Mouse (Mus musculus) MEL (cell line): ENCODE data around the gene Tbc1d7.

ENCODE experiments used
- CTCF ChIP-seq, 3 experiments: IDR thresholded peaks in 2 of 3; conservative IDR thresholded peaks in 1 of 3; 2 replicates each; pipeline ENCODE4 v1.5.1; 2011 to 2012; ENCODE audit warnings: low read length in 3 of 3, low read depth in 2 of 3, mild to moderate bottlenecking in 2 of 3, improper control_type of control experiment in 1 of 3, inconsistent platforms in 1 of 3, mixed read lengths in 1 of 3, moderate library complexity in 1 of 3; ENCODE audit not compliant: control insufficient read depth in 1 of 3, insufficient read depth in 1 of 3, poor library complexity in 1 of 3, severe bottlenecking in 1 of 3
- E2F4 ChIP-seq: IDR thresholded peaks from 2 replicates; pipeline ENCODE4 v1.6.1; 2011; ENCODE audit warnings: low read depth, low read length, improper control_type of control experiment, borderline replicate concordance
- EP300 ChIP-seq, 2 experiments: IDR thresholded peaks; 2 replicates each; pipeline ENCODE4 v1.6.1; 2011; ENCODE audit warnings: improper control_type of control experiment in 2 of 2, low read length in 2 of 2, low read depth in 1 of 2, mild to moderate bottlenecking in 1 of 2
- ETS1 ChIP-seq: IDR thresholded peaks from 2 replicates; pipeline ENCODE4 v1.6.1; 2012; ENCODE audit warnings: low read depth, mild to moderate bottlenecking, inconsistent platforms, low read length, improper control_type of control experiment, moderate library complexity
- GATA1 ChIP-seq: IDR thresholded peaks from 2 replicates; pipeline ENCODE4 v1.6.1; 2011; ENCODE audit warnings: low read depth, low read length, improper control_type of control experiment
- JUND ChIP-seq: IDR thresholded peaks from 2 replicates; pipeline ENCODE4 v1.6.1; 2011; ENCODE audit warnings: low read depth, mild to moderate bottlenecking, improper control_type of control experiment, low read length
- POLR2A ChIP-seq, 2 experiments: IDR thresholded peaks; 2 replicates each; pipeline ENCODE4 v1.6.1; 2011 to 2012; ENCODE audit warnings: low read length in 2 of 2, mild to moderate bottlenecking in 2 of 2, control low read depth in 1 of 2, improper control_type of control experiment in 1 of 2, low read depth in 1 of 2, moderate library complexity in 1 of 2; ENCODE audit not compliant: control insufficient read depth in 1 of 2, insufficient read depth in 1 of 2, poor library complexity in 1 of 2
- SMC3 ChIP-seq: IDR thresholded peaks from 2 replicates; pipeline ENCODE4 v1.6.1; 2011; ENCODE audit warnings: low read depth, low read length, improper control_type of control experiment
- ZMIZ1 ChIP-seq: IDR thresholded peaks from 2 replicates; pipeline ENCODE4 v1.6.1; 2012; ENCODE audit warnings: low read depth, mild to moderate bottlenecking, inconsistent platforms, low read length, improper control_type of control experiment, moderate library complexity

GRCm38 (mm10) chr13:43193932-43194331 lies 22.6 kb upstream of the Tbc1d7 start:
- no peak for TF ChIP-seq JUND
- TF ChIP-seq E2F4 = no peak
- TF ChIP-seq CTCF (IDR thresholded peaks at IDR 0.05 in 2 of 3, conservative IDR thresholded peaks at IDR 0.05 in 1 of 3; ENCODE audit: control insufficient read depth in 1 of 3, insufficient read depth in 1 of 3, low read depth in 2 of 3, low read length in 3 of 3, poor library complexity in 1 of 3, severe bottlenecking in 1 of 3) = no peak
- no peak for TF ChIP-seq ETS1
- TF ChIP-seq EP300 (IDR thresholded peaks at IDR 0.05; ENCODE audit: low read depth in 1 of 2, low read length in 2 of 2) = no peak
- no peak for TF ChIP-seq ZMIZ1
- TF ChIP-seq SMC3 = no peak
- TF ChIP-seq POLR2A (IDR thresholded peaks at IDR 0.05; ENCODE audit: control insufficient read depth in 1 of 2, insufficient read depth in 1 of 2, low read depth in 1 of 2, low read length in 2 of 2, poor library complexity in 1 of 2) = no peak
- no peak for TF ChIP-seq GATA1
